ENCODE assay signal across 9 mouse cellular contexts in the genomic region with DNA sequence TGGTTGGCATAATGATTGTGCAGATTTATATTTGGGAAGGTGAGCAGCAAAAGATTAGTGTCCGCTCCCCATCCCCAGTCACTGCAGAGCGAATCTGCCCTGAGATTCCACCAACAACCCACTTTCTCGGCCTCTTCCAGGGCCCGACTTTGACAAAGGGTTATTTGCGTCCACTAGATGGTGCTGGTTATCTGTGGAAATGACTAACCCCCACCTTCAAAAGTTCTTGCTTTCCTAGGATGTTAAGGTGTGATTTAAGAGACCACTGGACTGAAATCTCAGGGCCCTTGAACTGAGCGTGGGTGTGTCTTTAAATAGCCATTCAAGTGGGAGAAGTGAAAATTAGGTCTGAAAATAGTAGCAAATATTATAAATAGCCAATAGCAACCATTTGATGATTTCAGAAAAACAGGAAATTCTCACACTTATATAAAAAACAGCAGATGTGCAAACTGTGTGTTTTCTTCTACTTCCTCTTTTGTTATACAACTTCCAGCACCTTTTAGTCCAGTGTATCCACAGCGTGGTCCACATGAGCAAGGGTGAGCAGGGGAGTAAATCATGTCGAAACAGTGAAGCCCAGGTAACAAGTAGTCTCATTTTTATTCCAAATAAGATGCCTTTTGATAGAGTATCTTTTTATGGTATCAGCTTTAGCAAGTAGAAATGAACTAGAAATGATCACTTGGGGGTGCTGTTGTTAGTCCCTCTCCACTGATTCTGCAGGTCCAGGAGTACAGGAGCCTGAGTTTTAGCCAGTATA. TPM values are rescaled to one million over a fixed set of nuclear protein-coding genes. Genes with fewer than 3 reads are reported as not detected.
DNase-seq lines count a peak whose midpoint lies in the region; ATAC-seq lines count a peak whose summit lies in the region.
"Had no signal": no experiment of that assay in that cellular context is flagged by ENCODE, and none has a peak within 500 bp of the region (broad histone marks: within the 10 kb centered on the region; RNA-seq: fewer than 3 reads in every experiment).

No protein-coding gene starts in this region.

- H3K4me2 ChIP-seq in midbrain, embryonic 11.5 days: no peak overlapping the region
- H3K4me2 ChIP-seq: midbrain, embryonic 12.5 days had no signal

- no peaks in the 10 kb centered on the region for H3K9me3 ChIP-seq in midbrain, embryonic 11.5 days (ENCODE audit: control insufficient read depth, low read length)
- H3K9me3 ChIP-seq: midbrain, embryonic 12.5 days had no signal

- H3K9ac ChIP-seq in midbrain, embryonic 11.5 days (ENCODE audit: low read length): no peak overlapping the region
- H3K9ac ChIP-seq: midbrain, embryonic 12.5 days had no signal

- peak; percentile 22 to 32 for DNase-seq in heart, adult 9 months (ENCODE audit: low spot score in 2 of 2)
- DNase-seq in heart, adult 11 months: no peak
- peak; percentile 74 for DNase-seq in adipocyte (ENCODE audit: low spot score)
- DNase-seq in embryo, embryonic 10.5 days (ENCODE audit: low spot score): peak; percentile 85
- DNase-seq in heart, postnatal 36 days: peak; percentile 49 to 53
- peak; percentile 62 to 70 for DNase-seq in layer of hippocampus, postnatal 10 days (ENCODE audit: low spot score in 2 of 2)
- DNase-seq in midbrain, embryonic 11.5 days (ENCODE audit: low spot score, missing footprints): peak; percentile 96
- DNase-seq in spleen, adult 18-20 months: peak; percentile 10 to 46

- intact Hi-C loops in heart, postnatal 36 days (cut with DNase I): loop anchor here (1.0 to 10.0 kb wide), 5 partner anchors 73 to 431 kb away; partner anchors contain the start of gene Srp14

- H3K4me1 ChIP-seq in midbrain, embryonic 11.5 days (ENCODE audit: control insufficient read depth, insufficient read depth, low read length): no peaks in the 10 kb centered on the region
- H3K4me1 ChIP-seq: midbrain, embryonic 12.5 days had no signal

- 22% methylated on average over 8 of the region's 8 CpGs for WGBS in midbrain, embryonic 11.5 days

- ATAC-seq in midbrain, embryonic 11.5 days (ENCODE audit: low FRiP score): no peak

- no peaks in the 10 kb centered on the region for H3K27me3 ChIP-seq in midbrain, embryonic 11.5 days (ENCODE audit: control insufficient read depth, insufficient read depth, low read length)
- H3K27me3 ChIP-seq: midbrain, embryonic 12.5 days had no signal

- H3K27ac ChIP-seq in midbrain, embryonic 11.5 days (ENCODE audit: low read depth, low read length): no peak overlapping the region
- H3K27ac ChIP-seq: midbrain, embryonic 12.5 days had no signal

- no peaks in the 10 kb centered on the region for H3K36me3 ChIP-seq in midbrain, embryonic 11.5 days (ENCODE audit: control insufficient read depth, insufficient read depth, low read length)
- H3K36me3 ChIP-seq: midbrain, embryonic 12.5 days had no signal

- H3K4me3 ChIP-seq in midbrain, embryonic 11.5 days (ENCODE audit: low read depth, low read length): no peak overlapping the region
- H3K4me3 ChIP-seq: midbrain, embryonic 12.5 days had no signal

RNA-seq across cellular contexts. Expression of gene Fsip1, which starts 6.6 kb away (rescaled TPM):
- not detected for total RNA-seq in heart, postnatal 36 days (2021)
- total RNA-seq in layer of hippocampus, postnatal 10 days (2021): 1 to 10 TPM; 2.1 to 2.8 TPM
- polyA plus RNA-seq in midbrain, embryonic 11.5 days (2014; fragmentation: Nextera tagmentation; extraction: Ambion mirVana): 2.3 and 2.8 TPM in 2 replicates
